Mouse (Mus musculus): Measurements from ENCODE around the gene Baz1b.
A peak's percentile ranks its signal among the peaks of the same experiment; 100 is the strongest.

The Baz1b gene

DNA sequence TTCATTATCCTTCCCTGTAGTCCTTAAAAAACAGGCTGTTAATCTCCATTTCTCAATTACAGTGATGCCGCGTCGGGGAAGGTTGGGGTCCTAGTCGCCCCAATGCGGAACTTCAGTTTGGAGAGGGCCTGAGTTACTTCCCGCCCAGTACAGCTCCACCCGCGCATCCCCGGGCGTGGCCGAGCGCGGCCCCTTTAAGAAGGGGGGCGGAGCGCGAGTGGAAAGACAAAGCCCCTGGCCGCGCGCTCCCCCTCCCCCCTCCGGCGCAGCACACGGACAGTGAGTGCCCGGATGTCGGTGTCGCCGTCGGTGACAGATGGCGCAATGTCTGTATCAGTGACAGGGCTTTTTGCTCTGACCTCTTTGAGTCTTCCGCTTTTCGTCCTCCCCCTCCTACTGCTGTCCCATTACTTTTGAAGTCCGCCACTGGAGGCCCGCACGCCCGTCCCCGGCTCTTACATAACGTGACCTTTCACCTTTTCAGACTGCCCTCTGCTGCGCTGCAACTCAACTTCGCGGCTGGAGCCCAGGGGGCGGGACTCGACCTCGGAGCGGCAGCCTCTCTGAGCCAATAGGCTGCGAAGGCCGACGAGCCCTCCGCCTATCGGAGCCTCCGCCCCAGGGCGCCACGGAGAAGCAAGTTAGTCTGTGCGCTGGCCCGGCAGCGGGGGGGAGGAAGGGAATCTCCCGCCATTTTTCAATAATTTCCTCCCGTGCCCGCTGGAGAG lies at the start of gene Baz1b:
Gene Baz1b, plus strand, starts transcription at position 644 of the 728 bp plus-strand sequence.
- peak; percentile 96 for DNase-seq (ENCODE audit: low read depth, low spot score)

DNA sequence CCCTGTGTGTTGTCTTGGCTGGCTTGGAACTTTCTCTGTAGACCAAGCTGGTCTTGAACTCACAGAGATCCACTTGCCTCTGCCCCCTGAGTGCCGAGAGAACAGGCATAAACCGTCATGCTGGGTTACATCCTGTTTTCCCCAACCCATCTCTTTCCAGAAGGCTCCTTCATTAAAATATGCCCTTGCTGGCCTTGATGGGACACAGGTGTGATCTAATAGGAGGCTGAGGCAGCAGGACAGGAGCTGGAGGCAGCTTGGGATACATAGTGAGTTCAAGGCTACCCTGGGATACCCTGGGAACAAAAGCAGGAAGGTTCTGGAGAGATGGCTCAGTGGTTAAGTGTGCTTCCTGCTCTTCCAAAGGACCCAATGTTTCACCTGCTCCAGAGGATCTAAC lies 47.2 kb upstream of the Baz1b start:
- DNase-seq (ENCODE audit: low read depth, low spot score): no peak

DNA sequence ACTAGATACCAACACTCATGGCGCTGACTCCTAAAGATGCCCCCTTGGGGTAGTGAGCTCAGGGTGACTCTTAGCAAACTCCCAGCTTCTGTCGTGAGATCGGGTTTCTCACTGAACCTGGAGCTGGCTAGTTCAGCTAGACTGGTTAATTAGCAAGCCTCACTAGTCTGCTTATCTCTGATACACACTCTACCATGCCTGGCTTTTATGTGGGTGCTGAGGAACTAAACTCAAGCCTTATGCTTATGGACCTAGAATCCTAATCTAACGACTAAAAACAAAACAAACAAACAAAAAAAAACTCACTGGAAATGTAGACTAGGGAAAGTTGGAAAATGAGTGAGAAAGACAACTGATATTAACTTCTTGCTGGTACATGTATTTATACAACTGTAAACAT lies 42.6 kb upstream of the Baz1b start:
- DNase-seq (ENCODE audit: low read depth, low spot score): no peak

DNA sequence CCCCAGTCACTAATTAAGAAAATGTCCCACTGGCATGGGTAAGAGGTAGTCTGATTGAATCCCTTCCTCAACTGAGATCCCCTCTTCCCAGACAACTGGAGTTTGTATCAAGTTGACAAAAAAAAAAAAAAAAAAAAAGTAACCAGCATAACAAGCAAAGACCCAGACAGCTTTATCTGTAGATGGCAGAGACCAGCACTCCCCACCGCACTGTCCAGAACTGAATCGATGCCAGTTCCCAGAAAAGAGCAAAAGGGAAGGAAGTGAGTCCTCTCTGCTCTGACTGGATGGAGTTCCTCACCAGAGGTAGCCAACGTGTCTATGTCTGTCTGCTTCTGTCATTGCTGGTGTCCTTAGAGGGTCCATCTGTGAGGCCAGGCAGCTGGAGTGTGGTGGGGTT lies 41.5 kb upstream of the Baz1b start:
- no peak for DNase-seq (ENCODE audit: low read depth, low spot score)

DNA sequence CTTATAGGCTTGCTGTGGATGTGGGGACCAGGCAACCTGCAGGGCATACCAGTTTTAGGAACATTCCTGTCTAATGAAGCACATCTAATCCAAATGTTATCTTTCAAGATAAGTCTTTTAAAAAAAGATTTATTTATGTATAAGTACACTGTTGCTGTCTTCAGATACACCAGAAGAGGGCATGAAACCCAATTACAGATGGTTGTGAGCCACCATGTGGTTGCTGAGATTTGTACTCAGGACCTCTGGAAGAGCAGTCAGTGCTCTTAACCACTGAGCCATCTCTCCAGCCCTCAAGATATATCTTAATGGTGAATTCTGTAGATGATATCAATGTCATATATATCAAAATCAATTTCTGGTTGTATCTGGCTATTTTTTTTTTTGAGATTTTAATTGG lies 41.1 kb upstream of the Baz1b start:
- no peak for DNase-seq (ENCODE audit: low read depth, low spot score)

DNA sequence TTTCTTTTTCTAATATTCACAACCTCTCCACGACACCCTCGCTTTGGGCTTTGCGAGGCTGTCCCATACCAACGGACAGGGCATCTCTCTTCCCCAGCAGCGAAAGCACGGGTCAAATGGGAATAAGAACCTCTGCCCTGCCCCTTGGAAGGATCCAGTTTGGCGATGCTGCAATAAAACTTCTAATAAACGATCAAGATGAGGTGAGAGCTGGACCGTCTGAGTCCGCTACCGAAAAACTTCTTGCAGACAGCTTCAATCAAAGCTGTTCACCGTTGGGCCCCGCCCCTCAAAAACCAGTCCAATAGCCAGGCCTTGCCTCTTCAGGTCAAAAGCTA lies 38.4 kb upstream of the Baz1b start:
- no peak for DNase-seq (ENCODE audit: low read depth, low spot score)

DNA sequence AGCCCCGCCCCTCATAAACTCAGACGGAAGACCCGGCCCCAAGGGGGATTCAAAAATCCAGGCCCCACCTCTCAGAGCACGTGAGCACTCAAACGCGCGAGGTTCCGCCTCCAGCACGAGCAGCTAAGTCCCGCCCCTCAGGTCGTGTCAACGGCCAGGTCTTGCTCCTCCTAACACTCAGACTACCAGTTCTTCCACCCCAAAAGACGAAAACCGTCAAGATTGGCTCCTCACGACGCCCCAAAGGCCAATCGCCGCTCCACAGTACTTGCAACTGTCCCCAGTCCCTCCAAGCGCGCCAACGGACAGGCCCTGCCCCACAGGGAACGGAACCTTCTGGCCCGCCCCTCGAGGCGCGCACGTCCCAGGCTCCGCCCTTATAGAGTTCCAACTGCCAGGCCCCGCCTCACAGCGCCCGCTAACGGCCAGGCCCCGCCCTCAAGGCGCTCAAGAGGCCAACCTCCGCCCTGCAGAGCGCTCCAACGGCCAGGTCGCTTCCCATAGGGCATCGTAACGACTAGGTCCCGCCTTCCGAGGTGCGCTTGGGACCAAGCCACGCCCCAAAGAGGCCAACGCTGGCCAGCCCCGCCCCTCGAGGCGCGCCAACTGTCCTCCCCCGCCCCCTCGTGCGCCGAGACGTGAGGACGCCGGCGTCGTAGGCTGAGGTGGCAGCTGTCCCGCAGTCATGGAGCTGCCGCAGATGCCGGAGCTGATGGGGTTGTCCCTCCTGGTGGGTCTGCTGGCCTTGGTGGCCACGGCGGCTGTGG lies 37.8 kb upstream of the Baz1b start, which contains the start of gene Tbl2:
Gene Tbl2, plus strand, starts transcription at position 605 of the 767 bp plus-strand sequence.
- peak; percentile 99 for DNase-seq (ENCODE audit: low read depth, low spot score)

DNA sequence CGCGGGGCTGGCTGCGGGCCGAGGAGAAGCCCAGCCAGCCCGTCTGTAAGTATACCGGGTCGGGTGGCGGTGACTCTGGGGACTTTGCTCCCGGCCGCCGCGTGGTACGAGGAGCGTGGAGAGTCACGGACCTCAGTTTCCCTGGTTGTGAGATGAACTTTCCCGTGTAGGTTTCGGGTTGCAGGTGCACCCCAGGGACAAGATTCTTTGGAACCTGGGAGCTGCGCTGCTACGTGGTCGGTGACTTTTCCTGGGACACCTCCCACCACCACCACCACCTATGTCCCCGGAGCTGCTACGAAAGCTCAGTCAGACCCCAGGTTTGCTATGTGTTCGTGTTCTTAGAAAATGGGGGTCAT lies 37.3 kb upstream of the Baz1b start:
- no peak for DNase-seq (ENCODE audit: low read depth, low spot score)

DNA sequence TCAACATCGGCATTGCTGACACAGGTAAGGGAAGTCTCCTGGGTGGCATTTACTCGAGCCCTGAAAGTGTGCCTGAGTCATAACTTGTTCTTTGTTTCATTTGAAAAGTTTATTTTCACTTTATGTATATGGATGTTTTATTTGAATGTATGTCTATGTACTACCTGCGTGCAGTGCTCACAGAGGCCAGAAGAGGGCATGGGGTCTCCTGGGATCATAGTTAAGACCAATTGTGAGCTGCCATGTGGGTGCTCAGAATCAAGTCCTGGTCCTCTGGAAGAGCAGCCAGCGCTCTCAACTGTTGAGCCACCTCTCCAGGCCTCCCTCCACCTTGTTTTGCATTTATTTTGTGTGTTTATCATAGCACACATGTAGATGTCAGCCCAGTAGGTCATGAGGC lies 30.6 kb upstream of the Baz1b start:
- no peak for DNase-seq (ENCODE audit: low read depth, low spot score)

DNA sequence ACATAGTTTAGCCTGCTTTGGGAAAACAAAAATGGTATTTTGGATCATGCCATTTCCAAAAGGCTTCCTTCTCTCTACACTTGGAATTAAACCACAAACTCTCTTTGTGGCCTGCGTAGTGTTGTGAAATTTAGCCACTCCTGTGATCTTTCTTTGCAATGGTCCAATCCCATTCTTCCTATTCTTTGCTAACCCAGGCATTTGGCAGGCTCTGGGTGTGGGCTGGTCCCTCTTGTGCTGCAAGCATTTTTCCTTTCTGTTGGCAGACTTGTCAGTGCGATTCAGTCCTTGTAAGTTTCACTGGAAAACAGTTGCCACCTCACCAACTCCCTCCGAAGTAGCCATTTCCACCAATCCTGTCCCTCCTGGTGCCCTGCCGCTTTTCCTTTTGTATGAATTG lies 25.8 kb upstream of the Baz1b start:
- no peak for DNase-seq (ENCODE audit: low read depth, low spot score)

DNA sequence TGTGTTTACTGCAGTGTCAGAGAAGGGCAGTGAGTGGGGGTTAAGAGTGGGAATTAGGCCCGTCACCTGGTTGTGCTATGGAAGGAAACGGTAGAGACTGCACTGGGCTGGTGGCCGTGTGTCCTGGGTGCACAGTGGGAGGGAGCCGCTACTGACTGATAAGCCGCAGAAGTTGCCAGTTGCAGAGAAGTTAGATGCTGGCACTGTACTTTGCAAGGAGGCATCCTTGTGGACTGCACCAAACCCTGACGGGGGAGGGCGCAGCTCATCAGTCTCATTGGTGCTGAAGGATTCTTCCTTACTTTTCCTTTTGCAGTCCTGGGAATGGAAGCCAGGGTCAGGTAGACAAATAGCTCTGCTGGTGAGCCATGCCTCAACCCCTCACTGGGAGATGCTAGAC lies 25.4 kb upstream of the Baz1b start:
- no peak for DNase-seq (ENCODE audit: low read depth, low spot score)

DNA sequence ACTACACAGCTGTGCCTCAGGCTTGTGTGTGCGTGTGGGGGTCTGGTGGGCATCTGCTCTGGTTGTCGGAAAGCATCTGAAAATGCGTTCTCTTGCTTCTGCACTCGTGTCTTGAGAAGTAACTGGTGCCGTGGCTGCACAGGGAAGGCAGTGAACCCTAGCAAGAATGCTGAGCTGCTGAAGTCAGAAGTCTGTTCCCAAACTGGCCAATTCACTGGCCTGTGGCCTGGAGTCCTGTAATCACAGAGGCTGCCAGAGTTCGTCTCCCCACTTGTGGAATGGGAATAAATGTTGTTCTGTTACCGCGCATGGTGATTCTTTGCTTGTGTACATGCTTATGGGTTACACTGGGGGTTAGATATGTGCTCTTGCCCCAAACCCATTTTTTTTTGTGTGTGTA lies 24.7 kb upstream of the Baz1b start:
- no peak for DNase-seq (ENCODE audit: low read depth, low spot score)

DNA sequence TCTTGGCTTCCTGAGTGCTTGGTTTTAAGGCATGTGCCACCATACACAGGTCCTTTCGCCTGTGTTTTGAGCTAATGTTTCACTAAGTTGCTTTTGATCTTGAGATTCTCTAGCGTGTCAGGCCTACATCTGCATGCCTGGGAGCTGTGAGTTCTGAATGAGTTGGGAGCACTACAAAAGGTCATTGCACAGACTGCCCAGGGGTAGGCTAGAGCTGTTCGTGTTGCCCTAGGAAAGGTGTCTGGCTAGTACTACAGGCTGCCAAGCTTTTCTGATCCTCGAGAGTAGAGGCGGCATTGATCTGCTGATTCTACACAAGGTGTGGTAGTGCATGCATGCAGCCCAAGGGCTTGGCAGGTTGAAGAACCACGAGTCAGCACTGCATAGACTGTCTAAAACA lies 24.2 kb upstream of the Baz1b start:
- no peak for DNase-seq (ENCODE audit: low read depth, low spot score)

DNA sequence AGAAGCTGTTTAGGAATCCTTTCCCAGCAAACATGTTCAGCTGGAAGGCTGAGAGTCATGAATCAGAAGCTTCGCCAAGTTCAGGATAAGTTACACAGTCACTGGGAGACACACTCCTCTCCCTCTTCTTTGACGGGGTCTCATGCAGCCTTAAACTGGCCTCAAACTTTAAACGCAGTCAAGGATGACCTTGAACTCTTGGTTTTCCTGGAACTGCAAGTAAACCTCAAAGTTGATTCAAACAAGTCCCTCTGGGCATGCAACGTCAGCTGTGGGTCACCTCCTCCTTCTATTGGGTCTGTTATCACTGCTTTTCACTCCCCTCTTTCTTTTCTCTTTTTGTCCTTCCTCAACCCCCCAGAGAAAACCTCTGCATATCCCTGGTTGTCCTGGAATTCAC lies 20.2 kb upstream of the Baz1b start:
- no peak for DNase-seq (ENCODE audit: low read depth, low spot score)

DNA sequence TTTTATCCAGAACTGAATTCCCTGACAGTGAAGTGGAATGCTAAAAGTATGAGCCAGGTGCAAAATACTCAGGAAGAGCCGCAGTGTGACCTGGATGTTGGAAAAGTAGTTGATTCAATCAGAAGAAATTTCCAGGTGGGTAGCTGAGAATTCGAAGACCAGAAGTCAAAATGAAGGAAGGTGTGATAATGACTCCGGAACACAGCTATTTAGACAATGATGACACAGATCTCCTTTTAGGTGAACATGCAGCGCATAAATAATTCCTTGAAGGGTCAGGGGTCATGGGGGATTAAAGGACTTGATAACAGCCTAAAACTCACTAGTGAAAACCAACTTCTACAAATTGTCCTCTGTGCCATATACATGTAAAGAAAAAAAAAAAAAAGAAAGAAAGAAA lies 19.6 kb upstream of the Baz1b start:
- no peak for DNase-seq (ENCODE audit: low read depth, low spot score)

DNA sequence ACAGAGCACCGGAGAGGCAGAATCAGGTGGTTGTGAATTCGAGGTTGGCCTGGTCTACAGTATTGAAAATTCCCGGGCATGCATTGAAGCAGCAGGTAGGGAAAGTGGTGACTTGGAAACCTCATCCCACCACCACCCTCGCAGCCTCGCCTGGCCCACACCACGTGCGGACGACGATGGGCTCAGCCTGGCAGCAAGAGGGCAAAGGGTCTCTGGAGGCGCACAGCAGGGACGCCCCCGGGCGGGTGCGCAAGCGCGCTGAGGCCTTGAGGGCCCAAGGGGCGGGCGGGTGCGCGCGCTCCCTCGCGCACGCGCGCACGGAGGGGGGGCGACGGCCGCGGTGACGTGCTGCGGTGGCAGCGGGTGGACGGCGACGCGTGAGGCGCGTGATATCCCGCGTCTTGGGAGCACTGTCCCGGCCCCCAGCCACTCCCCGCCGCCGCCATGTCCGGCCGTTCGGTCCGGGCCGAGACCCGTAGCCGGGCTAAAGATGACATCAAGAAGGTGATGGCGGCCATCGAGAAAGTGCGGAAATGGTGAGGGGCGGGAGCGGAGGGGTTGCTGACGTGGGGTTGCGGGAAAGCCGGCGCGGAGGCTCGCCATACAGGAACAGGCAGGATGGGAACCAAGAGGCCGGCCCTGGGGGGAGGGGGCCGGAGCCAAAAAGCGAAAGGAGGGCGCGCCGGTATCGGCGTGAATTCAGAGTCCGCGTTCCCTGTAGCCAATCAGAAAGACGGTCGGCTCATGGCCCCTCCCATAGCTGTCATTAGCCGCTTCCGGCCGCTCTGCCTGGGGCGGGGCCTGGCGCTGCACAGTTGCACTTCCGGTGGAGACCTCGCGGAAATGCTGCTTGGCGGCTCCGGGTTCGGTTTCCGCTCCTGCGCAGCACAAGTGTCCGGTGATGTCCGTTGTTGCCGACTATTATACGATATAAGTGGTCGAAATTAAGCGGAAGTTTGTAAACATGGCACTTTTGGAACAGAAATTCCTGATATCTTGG lies 18.7 kb upstream of the Baz1b start, which contains the start of gene Bcl7b:
Gene Bcl7b, plus strand, starts transcription at position 221 of the 1,000 bp plus-strand sequence.
- DNase-seq (ENCODE audit: low read depth, low spot score): peak; percentile 97

DNA sequence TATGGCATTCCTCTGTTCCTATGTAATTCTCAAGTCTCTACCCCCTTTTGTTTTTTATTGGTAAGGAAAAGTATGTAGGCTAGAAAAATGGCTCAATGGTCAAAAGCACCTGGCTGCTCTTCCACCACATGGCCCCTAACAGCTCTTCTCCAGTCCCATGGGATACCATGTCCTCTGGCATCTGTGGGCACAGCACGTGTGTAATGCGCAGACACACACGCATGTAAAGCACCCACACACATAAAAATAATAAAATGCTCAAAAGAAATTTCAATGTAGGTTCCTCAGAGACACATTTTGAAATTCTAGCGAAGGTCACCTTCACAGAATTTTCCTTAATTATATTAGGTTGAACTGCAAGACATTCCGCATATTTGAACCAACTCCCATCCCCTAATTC lies 17.6 kb upstream of the Baz1b start:
- no peak for DNase-seq (ENCODE audit: low read depth, low spot score)

DNA sequence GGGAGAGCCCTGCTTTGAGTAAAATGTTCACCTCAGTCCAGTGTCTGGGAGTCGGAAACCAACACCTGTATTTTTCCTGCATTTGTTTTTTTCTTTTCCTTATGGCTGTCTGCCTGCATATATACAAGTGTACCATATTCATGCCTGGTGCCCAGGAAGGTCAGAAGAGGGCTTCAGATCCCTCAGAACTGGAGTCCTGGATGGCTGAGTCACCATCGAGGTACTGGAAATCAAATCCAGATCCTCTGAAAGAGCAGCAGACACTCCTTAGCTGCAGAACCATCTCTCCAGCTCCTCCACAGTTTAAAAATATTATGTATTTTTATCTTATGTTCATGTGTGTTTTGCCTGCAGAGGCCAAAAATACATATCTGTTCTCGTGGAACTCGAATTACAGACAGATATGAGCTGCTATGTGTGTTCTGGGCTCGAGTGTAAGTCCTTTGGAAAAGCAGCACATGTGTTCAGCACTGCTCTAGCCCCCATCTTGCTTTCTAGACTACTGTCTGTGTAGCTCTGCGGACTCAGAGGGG lies 15.3 kb upstream of the Baz1b start:
- no peak for DNase-seq (ENCODE audit: low read depth, low spot score)

DNA sequence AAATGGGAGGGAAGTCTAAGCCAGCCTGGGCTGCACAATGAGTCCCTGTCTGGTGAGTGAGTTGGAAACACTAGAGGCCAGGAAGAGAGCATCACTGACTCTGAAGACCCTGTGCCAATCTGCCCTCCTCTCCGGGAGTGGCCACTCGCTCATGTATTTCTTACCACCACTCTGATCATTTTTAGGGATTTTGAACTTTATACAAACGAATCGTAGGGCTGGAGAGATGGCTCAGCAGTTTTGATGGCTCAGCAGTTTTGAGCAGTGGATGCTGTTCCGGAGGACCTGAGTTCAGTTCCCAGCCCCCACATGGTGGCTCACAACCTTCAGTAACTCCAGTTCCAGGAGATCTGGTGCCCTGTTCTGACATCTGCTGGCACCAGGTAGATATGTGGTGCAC lies 14.1 kb upstream of the Baz1b start:
- no peak for DNase-seq (ENCODE audit: low read depth, low spot score)

DNA sequence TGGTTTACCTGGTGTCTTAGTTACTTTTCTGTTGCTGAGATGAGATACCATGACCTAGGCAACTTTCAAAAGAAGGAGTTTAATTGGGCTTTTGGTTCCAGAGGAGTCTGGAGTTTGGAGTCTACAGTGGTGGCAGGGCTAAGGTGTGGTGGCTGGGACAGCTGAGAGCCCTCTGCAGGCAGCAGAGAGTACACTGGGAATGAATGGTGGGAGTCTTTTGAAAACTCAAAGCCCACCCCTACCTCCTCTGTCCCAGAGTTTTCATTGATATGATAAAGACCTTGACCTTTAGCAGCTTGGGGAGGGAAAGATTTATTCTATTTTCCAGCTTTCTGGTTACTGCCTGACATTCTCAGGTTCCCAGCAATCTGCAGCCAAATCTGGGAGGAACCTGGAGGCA lies 12.0 kb upstream of the Baz1b start:
- DNase-seq (ENCODE audit: low read depth, low spot score): no peak

DNA sequence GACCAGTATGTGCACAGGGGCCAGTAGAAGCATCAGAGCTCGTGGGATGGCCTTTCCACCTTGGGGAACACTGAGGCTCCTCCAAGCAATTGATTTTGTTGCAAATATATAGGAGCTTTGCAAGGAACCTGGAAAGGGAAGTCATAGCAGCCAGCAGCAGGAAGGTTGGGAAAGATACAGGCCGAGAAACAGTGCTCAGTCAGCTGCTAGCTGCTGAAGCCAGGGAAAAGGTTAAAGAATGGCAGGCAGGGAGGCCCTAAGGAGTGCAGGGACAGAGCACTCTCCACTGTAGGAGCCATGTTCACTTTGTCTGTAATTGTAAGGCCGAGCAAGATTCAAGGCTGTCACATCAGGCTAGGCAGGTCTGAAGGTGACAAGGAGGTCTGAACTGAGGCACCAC lies 8.5 kb upstream of the Baz1b start:
- DNase-seq (ENCODE audit: low read depth, low spot score): no peak

DNA sequence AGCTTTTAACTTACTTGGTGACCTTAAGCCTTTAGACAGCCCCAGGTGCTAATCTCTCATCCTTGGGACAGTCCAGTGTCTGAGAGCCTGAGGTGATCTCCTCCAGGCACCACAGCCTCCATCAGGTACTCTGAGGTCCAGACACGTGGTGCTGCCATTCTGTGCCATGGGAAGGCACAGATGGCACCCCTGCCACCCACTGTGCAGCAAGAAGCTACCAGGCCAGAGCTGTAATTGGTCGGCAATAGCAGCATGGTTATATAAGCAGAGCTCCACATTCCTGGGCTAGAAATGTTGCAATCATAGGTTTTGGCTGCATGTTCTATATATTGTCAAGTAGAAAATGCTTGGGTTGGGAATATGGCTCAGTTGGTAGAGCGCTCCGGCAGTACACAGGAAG lies 8.1 kb upstream of the Baz1b start:
- no peak for DNase-seq (ENCODE audit: low read depth, low spot score)

Measured in forelimb bud, embryonic 11.5 days (tissue).